21 mouse cellular contexts compared by ENCODE assay signal in the genomic region with DNA sequence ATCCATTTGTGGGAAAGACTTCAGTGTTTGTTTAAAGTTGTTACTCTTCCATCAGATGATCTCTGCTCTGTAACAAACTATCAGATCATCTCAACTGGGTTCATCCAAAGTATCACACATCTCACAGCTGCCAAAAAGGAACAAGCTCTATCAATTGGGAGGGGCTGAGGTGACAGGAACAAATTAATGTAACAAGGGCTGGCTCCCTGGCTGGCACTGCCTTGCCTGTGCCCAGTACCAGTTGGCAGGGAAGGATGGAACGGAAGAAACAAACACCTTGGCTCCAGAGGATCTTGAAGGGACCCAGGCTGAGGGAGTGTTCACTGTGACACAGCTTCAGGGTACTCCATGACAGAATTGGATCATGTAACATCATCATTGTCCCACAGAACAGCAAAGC. TPM values are rescaled to one million over a fixed set of nuclear protein-coding genes. Genes with fewer than 3 reads are reported as not detected.
DNase-seq lines count a peak whose midpoint lies in the region; ATAC-seq and TF ChIP-seq lines count a peak whose summit lies in the region.
"Had no signal": no experiment of that assay in that cellular context is flagged by ENCODE, and none has a peak within 500 bp of the region (broad histone marks: within the 10 kb centered on the region; RNA-seq: fewer than 3 reads in every experiment).

No protein-coding gene starts in this region.

- H3K36me3 ChIP-seq in limb, embryonic 15.5 days = no peaks in the 10 kb centered on the region
- H3K36me3 ChIP-seq in limb, embryonic 10.5 days = no peaks in the 10 kb centered on the region
- H3K36me3 ChIP-seq in intestine, embryonic 15.5 days = no peaks in the 10 kb centered on the region
- H3K36me3 ChIP-seq in lung, postnatal 0 days (ENCODE audit: insufficient read depth, low read length) = no peaks in the 10 kb centered on the region
- no peaks in the 10 kb centered on the region for H3K36me3 ChIP-seq in stomach, embryonic 14.5 days (ENCODE audit: control insufficient read depth, insufficient read depth, low read length)
- H3K36me3 ChIP-seq: embryonic facial prominence, embryonic 10.5 days; forebrain, embryonic 15.5 days; heart, embryonic 10.5 days; liver, embryonic 12.5 days; neural tube, embryonic 15.5 days had no signal

- 77% methylated on average over 1 of the region's 1 CpGs for WGBS in limb, embryonic 15.5 days
- WGBS in limb, embryonic 10.5 days = 78% methylated on average over 1 of the region's 1 CpGs
- WGBS in intestine, embryonic 15.5 days = 58% methylated on average over 1 of the region's 1 CpGs
- WGBS in lung, postnatal 0 days = 39% methylated on average over 1 of the region's 1 CpGs
- WGBS in stomach, embryonic 14.5 days = 49% methylated on average over 1 of the region's 1 CpGs

- no peak overlapping the region for H3K4me2 ChIP-seq in limb, embryonic 15.5 days
- H3K4me2 ChIP-seq in intestine, embryonic 15.5 days (replicated peaks) = peak overlapping the region; percentile 29; the same call in 1 of the 2 replicates
- no peak overlapping the region for H3K4me2 ChIP-seq in lung, postnatal 0 days (replicated peaks; ENCODE audit: low read depth, low read length)
- H3K4me2 ChIP-seq in stomach, embryonic 14.5 days (replicated peaks; ENCODE audit: low read depth, low read length) = no peak overlapping the region
- H3K4me2 ChIP-seq: forebrain, embryonic 15.5 days; hindbrain, embryonic 14.5 days; liver, embryonic 12.5 days; midbrain, embryonic 11.5 days; neural tube, embryonic 15.5 days had no signal

- H3K4me1 ChIP-seq in limb, embryonic 15.5 days = peaks cover 32% of the 10 kb centered on the region
- H3K4me1 ChIP-seq in limb, embryonic 10.5 days = peaks cover 9% of the 10 kb centered on the region
- peaks cover 31% of the 10 kb centered on the region for H3K4me1 ChIP-seq in intestine, embryonic 15.5 days (replicated peaks)
- peaks cover 34% of the 10 kb centered on the region; the same call in 1 of the 2 replicates for H3K4me1 ChIP-seq in lung, postnatal 0 days (ENCODE audit: insufficient read depth, low read depth, low read length)
- peaks cover 18% of the 10 kb centered on the region for H3K4me1 ChIP-seq in stomach, embryonic 14.5 days (ENCODE audit: control insufficient read depth, insufficient read depth, low read length)
- H3K4me1 ChIP-seq: liver, embryonic 12.5 days had no signal

- TF ChIP-seq EP300 in lung, postnatal 0 days (IDR thresholded peaks at IDR 0.05) = peak; percentile 70

- no peak for ATAC-seq in limb, embryonic 15.5 days (ENCODE audit: insufficient number of reproducible peaks, low FRiP score, low TSS enrichment, low read depth)
- no peak for ATAC-seq in intestine, embryonic 15.5 days
- ATAC-seq in lung, postnatal 0 days = peak; percentile 59
- ATAC-seq in stomach, embryonic 14.5 days (ENCODE audit: insufficient number of reproducible peaks, insufficient read depth, low FRiP score, low read depth) = no peak
- ATAC-seq: forebrain, embryonic 15.5 days; liver, embryonic 12.5 days had no signal

- no peaks in the 10 kb centered on the region for H3K27me3 ChIP-seq in limb, embryonic 15.5 days
- no peaks in the 10 kb centered on the region for H3K27me3 ChIP-seq in limb, embryonic 10.5 days (ENCODE audit: low read depth, poor library complexity, severe bottlenecking)
- H3K27me3 ChIP-seq in intestine, embryonic 15.5 days (replicated peaks) = no peaks in the 10 kb centered on the region
- no peaks in the 10 kb centered on the region for H3K27me3 ChIP-seq in lung, postnatal 0 days (replicated peaks; ENCODE audit: insufficient read depth, low read length)
- H3K27me3 ChIP-seq in stomach, embryonic 14.5 days (ENCODE audit: control insufficient read depth, insufficient read depth, low read length) = no peaks in the 10 kb centered on the region
- H3K27me3 ChIP-seq: forebrain, embryonic 15.5 days; liver, embryonic 12.5 days; neural tube, embryonic 15.5 days had no signal

- H3K4me3 ChIP-seq in limb, embryonic 15.5 days = no peak overlapping the region
- no peak overlapping the region for H3K4me3 ChIP-seq in limb, embryonic 10.5 days
- H3K4me3 ChIP-seq in intestine, embryonic 15.5 days (replicated peaks) = no peak overlapping the region
- H3K4me3 ChIP-seq in lung, postnatal 0 days (ENCODE audit: low read depth, low read length) = no peak overlapping the region
- no peak overlapping the region for H3K4me3 ChIP-seq in stomach, embryonic 14.5 days (ENCODE audit: low read depth, low read length)
- H3K4me3 ChIP-seq: embryonic facial prominence, embryonic 10.5 days; forebrain, embryonic 15.5 days; heart, embryonic 10.5 days; liver, embryonic 12.5 days; neural tube, embryonic 15.5 days had no signal

- no peaks in the 10 kb centered on the region for H3K9me3 ChIP-seq in limb, embryonic 15.5 days
- no peaks in the 10 kb centered on the region for H3K9me3 ChIP-seq in limb, embryonic 10.5 days (replicated peaks)
- no peaks in the 10 kb centered on the region for H3K9me3 ChIP-seq in intestine, embryonic 15.5 days
- no peaks in the 10 kb centered on the region for H3K9me3 ChIP-seq in lung, postnatal 0 days (ENCODE audit: low read length)
- H3K9me3 ChIP-seq in stomach, embryonic 14.5 days (ENCODE audit: control insufficient read depth, low read depth, low read length) = no peaks in the 10 kb centered on the region
- H3K9me3 ChIP-seq: embryonic facial prominence, embryonic 10.5 days; forebrain, embryonic 15.5 days; heart, embryonic 10.5 days; liver, embryonic 12.5 days; neural tube, embryonic 15.5 days had no signal

- no peak for TF ChIP-seq CTCF in lung, postnatal 0 days (IDR thresholded peaks at IDR 0.05)

- H3K9ac ChIP-seq in limb, embryonic 15.5 days = no peak overlapping the region
- no peak overlapping the region for H3K9ac ChIP-seq in intestine, embryonic 15.5 days
- H3K9ac ChIP-seq in lung, postnatal 0 days (replicated peaks; ENCODE audit: low read depth) = no peak overlapping the region
- H3K9ac ChIP-seq in stomach, embryonic 14.5 days (replicated peaks; ENCODE audit: low read depth, low read length) = no peak overlapping the region
- H3K9ac ChIP-seq: forebrain, embryonic 15.5 days; hindbrain, embryonic 14.5 days; liver, embryonic 12.5 days; neural tube, embryonic 15.5 days had no signal

- intact Hi-C loops in left cerebral cortex, postnatal 14 days (cut with DNase I) = no loop called here

- DNase-seq in limb, embryonic 10.5 days (ENCODE audit: low spot score) = no peak
- peak; percentile 72 for DNase-seq in lung, postnatal 0 days (ENCODE audit: low spot score)
- DNase-seq in frontal cortex, postnatal 36 days (ENCODE audit: low spot score in 2 of 2) = no peak
- DNase-seq in spleen, adult 18-20 months = no peak
- DNase-seq in left cerebral cortex, postnatal 14 days (ENCODE audit: low spot score in 2 of 2) = no peak
- DNase-seq: adrenal gland, postnatal 36 days; cerebellum, adult 9-10 months; heart, postnatal 4 days; kidney, adult 11 months; thymus, adult 18-20 months had no signal

- H3K27ac ChIP-seq in limb, embryonic 15.5 days = 0 out of 2 replicates have a peak overlapping the region, but pooled peaks have one; percentile 19
- no peak overlapping the region for H3K27ac ChIP-seq in limb, embryonic 10.5 days
- H3K27ac ChIP-seq in intestine, embryonic 15.5 days = no peak overlapping the region
- peak overlapping the region; percentile 73 for H3K27ac ChIP-seq in lung, postnatal 0 days (ENCODE audit: low read length)
- H3K27ac ChIP-seq in stomach, embryonic 14.5 days (ENCODE audit: low read length) = peak overlapping the region; percentile 46; the same call in 1 of the 2 replicates
- H3K27ac ChIP-seq: embryonic facial prominence, embryonic 10.5 days; forebrain, embryonic 15.5 days; heart, embryonic 10.5 days; hindbrain, embryonic 14.5 days; kidney, postnatal 0 days; liver, embryonic 12.5 days; neural tube, embryonic 15.5 days had no signal

RNA-seq across cellular contexts. Expression of a gene that starts 17.6 kb away (rescaled TPM):
- 16.3 and 18.3 TPM in 2 replicates for polyA plus RNA-seq in limb, embryonic 15.5 days (2015; fragmentation: Nextera tagmentation; extraction: Ambion mirVana)
- polyA plus RNA-seq in limb, embryonic 10.5 days (2016; fragmentation: Nextera tagmentation; extraction: Ambion mirVana) = 15.0 and 19.4 TPM in 2 replicates
- polyA plus RNA-seq in intestine, embryonic 15.5 days (2015; fragmentation: Nextera tagmentation; extraction: Ambion mirVana) = 10.7 and 11.5 TPM in 2 replicates
- polyA plus RNA-seq in lung, postnatal 0 days (2015; fragmentation: Nextera tagmentation; extraction: Ambion mirVana) = 12.5 and 13.2 TPM in 2 replicates
- polyA plus RNA-seq in stomach, embryonic 14.5 days (2014; fragmentation: Nextera tagmentation; extraction: Ambion mirVana) = 15.6 and 21.7 TPM in 2 replicates
- 10 to 100 TPM; 37.2 to 40.8 TPM for total RNA-seq in left cerebral cortex, postnatal 14 days (2021)

Comparison
In these comparisons a context has a peak if more than half of its experiments do, and no peak if none do; other contexts are left out.
1. H3K27ac ChIP-seq: peak in limb, embryonic 15.5 days (single experiment), lung, postnatal 0 days (single experiment) and stomach, embryonic 14.5 days (single experiment); none in limb, embryonic 10.5 days (single experiment) and intestine, embryonic 15.5 days (single experiment).